Mouse (Mus musculus): ENCODE measurements around the gene Olfr410.

- no peak for TF ChIP-seq CTCF (IDR thresholded peaks at IDR 0.05)
- no peak for TF ChIP-seq POLR2A (IDR thresholded peaks at IDR 0.05; ENCODE audit: insufficient read depth, low read depth, low read length)
These were observed 41.5 kb upstream of the Olfr410 start for GRCm38 (mm10) chr11:74379166-74379873.

All from heart, adult 2 months (tissue).